Mouse (Mus musculus) spleen, postnatal 36 days (tissue): ENCODE data around the gene Klhdc9.

Experiments used
- DNase-seq, 2 experiments: peaks; one replicate each; pipeline ENCODE4 v3.0.0; 2022; ENCODE audit warnings: low spot score in 2 of 2, mixed read lengths in 1 of 2

The Klhdc9 gene

DNA sequence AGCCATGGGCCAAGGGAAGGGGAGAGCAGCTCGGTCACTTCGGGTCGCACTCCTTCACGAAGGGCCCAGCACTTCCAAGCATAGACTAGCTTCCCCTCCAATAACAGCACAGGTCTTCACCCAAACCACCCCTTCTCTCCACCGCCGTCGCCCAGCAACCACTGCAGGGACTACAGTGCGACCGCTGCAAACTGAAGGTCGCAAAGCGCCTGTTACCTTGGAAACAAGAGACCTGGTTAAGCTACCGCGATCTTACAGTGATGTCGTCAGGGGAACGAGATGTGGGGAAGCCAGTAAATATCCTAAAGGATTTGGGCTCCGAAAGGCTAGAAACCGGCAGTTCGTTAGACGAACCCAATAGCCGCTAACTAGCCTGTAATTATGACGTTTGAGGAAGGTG lies at the start of gene Klhdc9:
Klhdc9 (minus strand) TSS at position 143 of the 400 bp plus-strand sequence.
- DNase-seq, result peak; percentile 88 to 93

DNA sequence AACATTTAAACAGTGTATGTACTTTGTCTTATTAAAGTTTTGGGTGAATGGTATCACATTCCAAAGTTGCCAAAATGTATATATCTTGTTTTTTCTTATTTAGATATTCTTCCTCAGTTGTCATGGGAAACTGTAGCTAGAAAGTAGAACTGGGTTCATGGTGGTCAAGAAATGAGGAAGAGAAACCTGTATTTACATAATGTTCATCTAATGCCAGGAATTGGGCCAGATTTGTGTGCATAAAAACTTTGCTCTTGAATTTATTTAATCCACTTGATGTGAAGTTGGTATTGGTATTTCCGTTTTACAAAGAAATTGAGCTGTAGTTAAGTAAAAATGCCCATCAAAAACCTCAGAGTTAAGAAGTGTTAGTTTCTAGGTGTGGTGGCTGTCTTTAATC lies 49.6 kb upstream of the Klhdc9 start:
- DNase-seq, result peak in 1 of 2 experiments; percentile 55

DNA sequence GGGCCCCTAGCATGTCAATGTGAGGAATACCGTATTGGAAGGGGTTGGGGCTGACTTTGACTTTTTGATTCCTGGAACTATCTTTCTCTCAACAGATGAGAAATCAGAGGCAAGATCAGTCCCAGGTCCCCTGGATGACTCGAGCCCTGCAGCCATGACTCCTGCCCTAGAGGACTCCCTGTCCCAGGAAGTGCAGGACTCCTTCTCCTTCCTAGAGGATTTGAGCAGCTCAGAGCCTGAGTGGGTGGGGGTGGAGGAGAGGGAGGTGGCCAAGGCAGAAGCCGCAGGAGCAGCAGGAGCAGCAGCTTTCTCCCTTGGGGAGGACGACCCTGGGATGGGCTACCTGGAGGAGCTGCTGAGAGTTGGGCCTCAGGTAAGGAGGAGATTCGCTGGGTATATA lies 46.7 kb upstream of the Klhdc9 start:
- DNase-seq, result no peak

DNA sequence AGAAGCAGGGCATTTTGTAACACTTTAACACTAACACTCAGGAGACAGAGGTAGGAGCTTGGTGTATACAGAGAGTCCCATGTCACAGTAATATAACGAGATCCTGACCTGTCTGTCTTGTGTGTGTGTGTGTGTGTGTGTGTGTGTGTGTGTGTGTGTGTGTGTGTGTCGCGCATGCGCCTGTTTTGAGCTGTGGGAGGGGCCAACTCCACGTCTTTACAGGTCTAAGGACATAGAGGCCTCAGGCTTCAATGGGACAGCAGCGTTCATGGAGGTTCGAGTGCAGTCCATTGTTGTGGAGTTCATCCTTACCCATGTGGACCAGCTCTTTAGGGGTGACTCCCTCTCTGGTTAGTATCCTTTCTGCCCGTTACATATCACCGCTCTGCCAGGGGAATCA lies 42.4 kb upstream of the Klhdc9 start:
- DNase-seq, result no peak

DNA sequence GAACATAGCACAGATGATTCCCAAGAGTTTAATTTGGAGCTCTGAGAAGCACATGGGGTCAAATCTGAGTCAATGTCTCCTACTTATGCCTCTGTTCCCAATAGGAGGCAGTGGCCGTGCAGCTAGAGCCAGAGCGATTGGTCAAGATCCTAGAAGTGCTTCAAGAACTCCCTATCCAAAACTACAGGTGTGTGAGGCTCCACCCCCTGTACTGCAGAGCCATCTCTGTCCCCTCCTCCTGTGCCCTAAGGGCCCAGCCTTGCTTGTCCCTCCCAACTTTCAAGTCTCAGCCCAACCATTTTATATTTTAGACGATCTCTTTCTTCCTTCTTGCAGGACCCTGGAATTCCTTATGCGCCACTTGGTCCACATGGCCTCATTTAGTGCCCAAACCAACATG lies 41.2 kb upstream of the Klhdc9 start:
- no peak for DNase-seq

DNA sequence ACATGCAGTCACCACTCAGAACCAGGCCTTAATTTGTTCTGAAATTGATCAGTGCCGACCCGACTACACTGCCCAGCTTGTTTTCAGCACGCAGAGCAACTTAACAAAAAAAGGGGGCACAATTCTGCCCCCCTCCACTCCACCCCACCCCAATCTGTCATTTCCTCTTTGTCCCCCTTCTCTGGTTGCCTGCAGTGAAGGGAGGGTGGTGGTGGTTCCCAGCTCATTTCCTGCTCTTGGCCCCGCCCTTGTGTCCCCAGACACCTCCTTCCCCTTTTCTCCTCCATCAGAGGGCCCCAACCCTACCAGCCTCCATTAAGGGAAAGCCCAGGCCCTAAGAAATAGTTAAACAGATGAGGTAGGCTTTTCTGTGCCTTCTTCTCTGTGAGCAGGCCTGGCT lies 29.5 kb upstream of the Klhdc9 start:
- DNase-seq, result peak; percentile 91 to 92

DNA sequence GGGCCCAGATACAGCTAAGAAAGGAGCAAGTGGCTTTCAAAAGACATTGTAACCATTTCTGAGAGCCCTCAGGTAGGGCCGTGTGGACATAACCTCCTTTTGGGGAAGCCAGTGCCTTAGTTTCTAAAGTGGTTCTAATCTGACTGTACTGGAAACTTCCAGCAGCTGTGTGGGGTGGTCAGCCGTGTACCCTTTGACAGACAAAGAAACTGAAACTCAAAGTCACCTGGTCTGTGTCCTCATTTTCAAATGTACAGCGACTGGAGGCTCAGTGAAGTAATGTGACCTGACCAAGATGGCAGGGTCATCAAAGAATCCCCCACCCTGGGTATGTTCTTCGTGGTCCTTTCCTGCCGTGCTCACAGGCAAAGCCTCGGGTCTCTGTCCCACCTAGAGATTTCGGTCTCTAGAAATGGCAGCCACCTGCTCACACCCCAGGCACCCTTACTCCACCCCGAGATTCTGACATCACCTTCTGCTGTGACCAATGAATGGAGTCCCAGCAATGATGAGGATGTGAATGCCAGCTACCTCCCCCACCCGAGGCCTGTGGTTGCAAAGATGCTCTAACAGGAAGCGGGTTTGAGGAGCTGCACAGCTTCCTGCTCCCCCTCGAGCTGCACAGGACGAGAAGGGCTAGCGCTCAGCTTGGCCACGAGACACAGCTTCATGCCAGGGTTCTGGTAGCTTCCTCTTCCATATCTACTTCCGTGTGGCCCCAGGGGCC lies 27.9 kb upstream of the Klhdc9 start, which contains the start of gene Arhgap30:
Arhgap30 (plus strand) TSS at position 579 of the 727 bp plus-strand sequence.
- DNase-seq, result peak; percentile 96 to 97

DNA sequence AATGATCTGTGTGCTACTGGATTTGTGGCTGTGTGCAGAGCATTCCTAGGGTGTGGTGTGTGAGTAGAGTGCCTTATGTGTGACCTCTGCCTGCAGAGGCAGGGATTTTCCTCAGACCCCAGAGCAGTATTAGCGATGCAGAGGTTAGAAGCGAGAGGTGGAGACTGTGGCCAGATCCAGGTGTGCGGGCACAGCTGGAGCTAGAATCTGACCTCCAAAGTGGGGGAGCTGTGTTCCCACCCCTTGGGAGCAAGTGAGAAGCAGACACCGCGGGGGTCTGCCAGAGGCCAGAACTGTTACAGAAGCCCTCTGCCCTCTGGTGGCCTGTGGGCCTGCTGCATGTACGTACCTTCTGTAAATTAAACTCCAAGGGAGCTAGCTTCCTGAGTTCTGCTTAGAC lies 26.5 kb upstream of the Klhdc9 start:
- peak in 1 of 2 experiments; percentile 50 for DNase-seq

DNA sequence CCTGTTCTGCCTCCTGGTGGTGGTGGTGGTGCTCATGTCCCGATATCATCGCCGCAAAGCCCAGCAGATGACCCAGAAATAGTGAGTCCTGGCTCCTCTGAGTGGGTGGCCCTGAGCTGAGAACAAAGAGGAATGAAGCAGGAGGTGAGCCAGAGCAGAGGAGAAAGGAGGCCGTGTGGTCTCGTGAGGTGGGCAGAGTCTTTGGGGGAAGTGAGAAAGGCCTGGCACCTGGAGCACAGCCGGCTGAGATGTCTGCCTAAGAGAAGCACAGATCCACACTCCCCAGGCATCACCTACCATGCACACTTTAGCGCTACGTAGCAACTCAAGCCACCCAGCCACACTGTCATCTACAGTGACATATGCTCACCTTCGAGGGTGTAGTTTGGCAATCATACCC lies 24.6 kb upstream of the Klhdc9 start:
- peak in 1 of 2 experiments; percentile 38 for DNase-seq

DNA sequence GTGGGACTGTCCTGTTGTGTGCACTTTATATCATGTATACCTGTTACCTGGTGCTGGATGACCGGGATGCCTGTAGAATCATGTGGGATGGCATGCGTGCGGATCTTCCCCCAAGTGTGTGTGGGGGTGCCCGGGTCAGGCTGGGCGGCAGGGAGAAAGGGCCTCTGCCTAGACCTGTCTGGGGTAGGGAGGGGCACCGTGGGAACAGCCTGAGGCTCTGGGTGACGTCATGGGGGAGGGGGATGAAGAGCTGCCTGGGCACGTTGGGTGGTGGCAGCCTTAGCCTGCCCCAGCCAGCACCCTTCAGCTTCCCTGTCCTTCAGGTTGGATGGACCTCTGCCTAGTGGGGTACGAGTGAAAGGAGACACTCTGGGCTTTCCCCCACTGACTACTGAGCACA lies 23.8 kb upstream of the Klhdc9 start:
- DNase-seq, result no peak

DNA sequence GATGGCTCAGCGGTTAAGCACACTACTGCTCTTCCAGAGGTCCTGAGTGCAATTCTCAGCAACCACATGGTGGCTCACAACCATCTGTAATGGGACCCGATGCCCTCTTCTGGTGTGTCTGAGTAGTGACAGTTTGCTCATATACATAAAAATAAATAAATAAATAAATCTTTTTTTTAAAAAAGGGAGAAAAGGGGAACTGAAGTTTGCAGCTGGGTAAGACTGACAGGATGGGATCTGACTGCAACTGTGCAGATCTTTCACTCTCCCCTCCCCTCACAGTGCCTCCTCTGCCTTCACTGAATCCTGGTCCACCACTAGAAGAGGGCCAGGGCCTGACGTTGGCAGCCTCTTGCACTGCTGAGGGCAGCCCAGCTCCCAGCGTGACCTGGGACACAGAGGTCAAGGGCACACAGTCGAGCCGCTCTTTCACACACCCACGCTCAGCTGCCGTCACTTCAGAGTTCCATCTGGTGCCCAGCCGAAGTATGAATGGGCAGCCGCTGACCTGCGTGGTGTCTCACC lies 21.6 kb upstream of the Klhdc9 start:
- no peak for DNase-seq

DNA sequence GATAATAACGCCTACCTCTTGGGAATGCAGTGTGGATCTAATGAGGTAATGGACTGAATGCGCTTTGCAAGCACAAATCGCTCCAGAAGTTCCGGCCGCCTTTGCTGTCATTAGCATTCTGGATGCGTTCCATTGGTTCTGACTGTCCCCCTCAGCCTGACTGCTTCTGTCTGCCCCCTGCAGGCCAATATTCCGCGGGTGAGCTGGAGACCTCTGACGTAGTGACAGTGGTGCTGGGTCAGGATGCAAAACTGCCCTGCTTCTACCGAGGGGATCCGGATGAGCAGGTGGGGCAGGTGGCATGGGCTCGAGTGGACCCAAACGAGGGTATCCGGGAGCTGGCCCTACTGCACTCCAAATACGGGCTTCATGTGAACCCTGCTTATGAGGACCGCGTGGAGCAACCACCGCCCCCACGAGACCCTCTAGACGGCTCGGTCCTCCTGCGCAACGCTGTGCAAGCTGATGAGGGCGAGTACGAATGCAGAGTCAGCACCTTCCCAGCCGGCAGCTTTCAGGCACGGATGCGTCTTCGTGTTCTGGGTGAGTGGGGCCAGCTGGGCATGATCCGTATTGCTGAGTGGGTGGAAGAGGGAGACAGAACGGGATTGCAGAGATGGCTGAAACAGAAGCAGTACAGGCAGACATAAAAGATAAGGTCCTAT lies 19.5 kb upstream of the Klhdc9 start:
- DNase-seq, result peak; percentile 77 to 80

DNA sequence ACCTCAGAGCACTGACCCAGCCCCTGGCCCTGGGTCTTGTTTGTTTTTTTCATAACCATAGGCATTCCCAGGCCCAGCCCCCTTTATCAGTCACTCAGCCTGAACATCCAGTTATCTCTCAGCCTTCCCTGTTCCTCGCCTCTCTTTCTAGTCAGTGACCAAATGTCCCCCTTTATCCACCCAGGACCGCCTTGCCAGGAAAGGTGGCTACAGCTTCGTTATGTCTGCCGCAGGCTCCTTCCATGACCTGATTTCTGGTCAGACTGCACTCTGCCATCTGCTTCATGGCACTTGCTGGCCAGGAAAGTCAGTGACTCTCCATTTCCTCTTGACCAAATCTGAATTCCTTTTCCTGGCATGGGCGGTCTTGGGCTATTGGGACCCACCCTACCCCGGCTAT lies 17.7 kb upstream of the Klhdc9 start:
- no peak for DNase-seq

DNA sequence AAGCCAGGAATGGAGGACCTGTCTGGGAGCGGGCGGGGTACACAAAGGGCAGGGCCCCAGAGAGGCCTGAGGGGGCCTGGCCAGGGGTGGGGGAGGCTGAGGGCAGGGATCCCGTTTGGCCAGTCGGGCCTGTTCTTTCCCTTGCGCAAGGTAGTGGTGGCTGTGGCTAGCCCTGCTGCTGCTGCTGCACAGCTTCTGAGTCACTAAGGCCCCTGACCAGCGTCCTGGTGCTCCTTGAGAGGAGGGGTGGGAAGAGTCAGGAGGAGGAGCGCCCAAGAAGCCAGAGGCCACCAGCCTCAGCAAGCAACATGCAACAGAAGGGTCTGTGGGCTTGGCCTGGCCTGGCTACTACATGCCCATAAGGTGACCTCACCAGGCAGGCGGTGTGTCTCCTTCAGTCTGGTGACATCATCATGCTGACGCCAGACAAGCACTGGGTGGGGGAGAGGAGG lies 15.1 kb upstream of the Klhdc9 start:
- DNase-seq, result no peak

DNA sequence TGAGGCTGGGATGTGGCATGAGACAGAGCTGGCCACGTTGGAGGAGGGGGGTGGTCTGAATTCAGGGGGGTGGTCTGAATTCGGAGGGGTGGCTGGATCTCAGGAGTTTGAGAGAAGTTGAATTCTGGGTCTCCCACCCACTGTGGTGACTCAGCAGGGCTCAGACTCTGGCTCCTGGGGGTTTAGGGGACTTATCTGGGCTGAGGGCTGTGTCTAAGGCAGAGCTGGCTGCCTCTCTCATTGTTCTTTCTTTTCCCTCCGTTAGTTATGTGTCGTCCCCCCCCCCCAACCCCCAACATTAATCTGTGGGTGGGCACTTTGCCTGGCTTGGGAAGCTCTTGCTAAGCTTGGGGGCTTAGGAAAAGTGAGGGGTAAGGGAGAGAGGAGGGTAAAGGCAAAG lies 13.3 kb upstream of the Klhdc9 start:
- no peak for DNase-seq

DNA sequence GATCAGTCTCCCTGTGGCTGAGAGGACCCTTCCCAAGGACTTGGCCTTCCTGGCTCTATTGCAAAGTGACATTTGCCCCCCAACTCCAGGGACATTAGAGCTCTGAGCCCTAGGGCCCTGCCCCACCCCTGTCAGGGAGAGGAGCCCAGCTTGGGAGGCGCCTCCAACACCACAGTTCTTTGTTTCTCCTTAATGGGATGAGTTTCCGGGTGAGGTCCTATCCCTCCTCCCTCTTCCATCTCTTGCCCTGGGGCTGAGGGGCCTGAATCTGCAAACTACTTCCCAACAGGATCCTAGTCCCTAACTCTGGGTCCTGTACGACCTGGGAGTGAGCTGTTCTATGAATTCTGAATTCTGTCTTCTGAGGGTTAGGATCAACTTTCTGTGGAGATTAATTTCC lies 12.3 kb upstream of the Klhdc9 start:
- no peak for DNase-seq

DNA sequence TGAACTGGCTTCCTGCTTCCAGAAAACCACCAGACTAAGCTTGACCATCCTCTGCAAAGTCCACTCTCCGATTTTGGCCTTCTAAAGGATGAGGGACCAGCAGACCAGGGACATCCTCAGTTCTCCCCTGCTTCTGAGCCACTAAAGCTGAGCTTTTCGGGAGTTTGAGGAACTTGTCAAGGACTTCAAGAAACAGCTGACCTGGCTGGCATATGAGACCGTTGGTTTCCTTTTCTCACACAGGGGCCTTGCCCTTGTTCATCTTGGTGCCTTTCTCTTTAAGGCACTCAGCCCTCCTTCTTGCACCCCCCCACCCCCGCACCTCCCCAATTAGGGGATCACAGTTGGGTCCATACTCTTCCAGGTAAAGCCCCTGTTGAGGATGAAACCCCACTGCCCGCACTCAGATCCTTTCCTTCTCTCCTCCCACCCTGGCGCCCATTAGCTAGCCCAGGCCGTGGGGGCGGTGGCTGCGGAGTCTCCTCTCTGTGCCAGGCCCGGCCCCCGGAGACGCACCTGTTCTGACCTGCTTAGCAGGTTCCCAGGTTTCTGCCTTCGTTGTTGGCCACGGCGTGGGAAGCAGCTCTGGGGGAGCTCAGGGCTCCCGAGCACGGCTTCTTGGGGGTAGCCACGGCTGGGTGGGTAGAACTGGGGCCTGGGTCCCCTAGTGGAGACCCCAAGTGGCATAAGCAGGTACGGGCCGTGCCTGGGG lies 9.4 kb upstream of the Klhdc9 start, which contains the start of gene Nectin4:
Nectin4 (plus strand) TSS at position 255 of the 712 bp plus-strand sequence.
- DNase-seq, result no peak

DNA sequence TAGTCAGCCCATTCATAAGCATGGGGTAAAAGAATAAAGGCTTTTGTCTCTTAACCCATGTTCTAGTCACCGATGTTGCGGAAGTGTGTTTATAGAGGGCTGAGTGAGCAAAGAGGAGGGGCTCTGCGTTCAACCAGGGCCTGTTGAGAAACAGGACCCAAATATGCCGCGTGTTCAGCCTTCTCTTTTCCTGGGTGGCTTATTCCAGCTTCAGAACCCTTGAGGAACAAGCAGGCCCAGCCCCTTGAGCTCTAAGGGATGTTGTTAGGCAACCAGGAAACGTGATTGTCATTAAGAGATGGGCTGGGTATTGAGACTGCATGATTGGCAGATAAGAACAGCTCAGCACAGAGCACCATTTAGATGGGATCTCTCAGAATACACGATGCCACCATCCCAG lies 5.3 kb upstream of the Klhdc9 start:
- no peak for DNase-seq

DNA sequence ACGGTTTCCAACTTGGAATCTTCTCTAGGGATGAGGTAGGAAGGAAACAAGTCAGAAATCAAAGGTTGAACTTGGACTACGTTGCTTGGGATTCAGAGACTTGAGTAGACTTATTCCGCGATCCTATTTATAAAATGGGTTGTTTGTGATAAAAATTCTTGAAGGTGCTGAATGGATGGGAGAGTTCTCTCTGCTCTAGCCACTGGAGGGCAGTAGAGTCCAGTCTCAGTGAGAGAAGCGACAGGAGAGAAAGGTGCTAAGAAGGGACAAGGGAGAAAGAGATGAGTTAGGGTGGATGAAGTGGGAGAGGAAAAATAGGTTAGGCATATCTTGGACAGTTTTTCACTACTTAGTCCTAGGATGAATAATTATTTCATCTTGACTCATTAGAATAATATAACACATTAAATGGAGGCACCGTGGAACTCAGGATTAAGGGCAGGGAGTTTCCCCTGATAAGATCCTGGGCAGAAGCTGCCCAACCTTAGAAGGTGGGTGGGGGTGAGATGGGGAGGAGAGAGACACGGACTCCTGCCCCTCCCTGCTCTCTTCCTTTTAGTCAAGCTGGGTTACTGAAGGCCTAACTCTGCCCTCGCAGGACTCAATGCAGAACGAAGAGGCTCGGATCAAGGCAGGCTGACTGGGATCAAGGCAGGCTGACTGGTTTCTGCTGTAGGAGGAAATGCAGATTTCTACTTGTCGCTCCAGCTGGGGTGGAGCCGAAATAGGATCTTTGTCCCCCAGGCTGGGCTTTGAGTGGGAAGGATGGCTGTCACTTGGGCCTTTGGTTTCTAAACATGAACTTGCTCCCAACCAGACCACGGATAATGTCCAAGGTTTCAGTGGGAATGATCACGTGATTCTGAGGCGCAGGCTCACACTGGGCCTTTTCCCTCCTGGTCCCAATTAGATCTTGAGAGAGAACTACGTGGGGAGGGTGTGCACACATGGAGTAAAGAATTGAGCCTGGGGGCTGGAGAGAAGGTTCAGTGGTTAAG lies 807 bp upstream of the Klhdc9 start:
- DNase-seq, result peak; percentile 72 to 82

DNA sequence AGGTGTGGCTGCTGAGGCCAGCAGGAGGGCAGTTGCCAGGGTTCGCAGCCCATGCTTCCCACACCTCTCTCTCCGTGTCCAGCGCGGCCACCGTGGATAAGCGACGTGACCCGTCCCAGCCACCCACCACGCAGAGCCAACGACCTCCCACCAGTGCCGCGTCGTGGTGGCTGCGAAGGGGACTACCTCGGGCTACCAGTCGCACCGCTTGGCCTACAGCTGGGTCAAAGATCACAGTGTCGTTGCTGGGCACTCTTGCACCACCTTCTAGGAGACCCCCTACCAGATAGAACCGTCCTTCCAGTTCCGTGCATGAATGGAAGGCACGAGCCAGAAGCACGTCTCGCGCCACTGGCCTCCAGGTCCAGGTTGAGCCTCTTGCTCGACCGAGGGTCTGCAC lies 345 bp downstream of the Klhdc9 start:
- DNase-seq, result no peak

DNA sequence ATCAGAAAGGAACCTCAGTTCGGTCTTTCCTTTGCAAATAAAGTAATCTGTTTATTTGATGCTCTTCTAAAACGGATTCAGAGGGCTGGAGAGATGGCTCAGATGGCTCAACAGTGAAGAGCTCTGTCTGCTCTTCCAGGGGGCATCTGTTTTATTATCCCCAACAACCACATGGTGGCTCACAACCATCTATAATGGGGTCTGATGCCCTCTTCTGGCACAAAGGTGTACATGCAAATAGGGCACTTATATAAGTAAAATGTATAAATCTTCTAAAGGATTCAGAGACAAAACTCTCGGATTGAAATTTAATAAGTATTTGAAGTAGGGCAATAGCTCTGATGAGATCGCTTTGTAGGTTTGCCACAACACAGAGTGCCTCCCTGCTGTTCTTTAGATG lies 2.2 kb downstream of the Klhdc9 start:
- peak; percentile 46 to 51 for DNase-seq
